Mouse (Mus musculus) CD4-positive helper T cell, adult 2 months (primary cell): ENCODE data around the gene Dnah3.

Experiments used
- DNase-seq: peaks from one replicate; pipeline ENCODE4 v3.0.0-alpha.2; 2012; ENCODE audit warnings: low read depth, missing footprints, low spot score

Dnah3 gene

GRCm38 (mm10) chr7:120095180-120095579 is at the start of gene Dnah3:
Dnah3 (minus strand) TSS chr7:120095280.
- no peak for DNase-seq

- DNase-seq, result no peak
These were observed 47.7 kb upstream of the Dnah3 start for GRCm38 (mm10) chr7:120142743-120143142.

GRCm38 (mm10) chr7:120128951-120129350 is 33.9 kb upstream of the Dnah3 start:
- DNase-seq, result no peak

- no peak for DNase-seq
These were observed 32.6 kb upstream of the Dnah3 start for GRCm38 (mm10) chr7:120127686-120128059.

GRCm38 (mm10) chr7:120126976-120127685 is 32.1 kb upstream of the Dnah3 start:
- DNase-seq, result no peak

GRCm38 (mm10) chr7:120124844-120125243 is 29.8 kb upstream of the Dnah3 start:
- peak; percentile 13 for DNase-seq

- DNase-seq, result no peak
These were observed 28.7 kb upstream of the Dnah3 start for GRCm38 (mm10) chr7:120123776-120124175.

- DNase-seq, result no peak
These were observed 22.4 kb upstream of the Dnah3 start for GRCm38 (mm10) chr7:120117529-120117928.

GRCm38 (mm10) chr7:120116976-120117375 is 21.9 kb upstream of the Dnah3 start:
- DNase-seq, result no peak

- DNase-seq, result no peak
These were observed 14.6 kb upstream of the Dnah3 start for GRCm38 (mm10) chr7:120109676-120110075.

- no peak for DNase-seq
These were observed 11.3 kb upstream of the Dnah3 start for GRCm38 (mm10) chr7:120106356-120106755.

- DNase-seq, result no peak
These were observed 9.9 kb upstream of the Dnah3 start for GRCm38 (mm10) chr7:120104975-120105374.

GRCm38 (mm10) chr7:120103019-120103567 is 8.0 kb upstream of the Dnah3 start:
- DNase-seq, result no peak

GRCm38 (mm10) chr7:120102164-120102972 is 7.3 kb upstream of the Dnah3 start, which contains the start of gene Tmem159:
Tmem159 (plus strand) TSS chr7:120102353.
- DNase-seq, result peak; percentile 55

GRCm38 (mm10) chr7:120098403-120098802 is 3.3 kb upstream of the Dnah3 start:
- DNase-seq, result peak; percentile 15

GRCm38 (mm10) chr7:120097845-120098244 is 2.8 kb upstream of the Dnah3 start:
- DNase-seq, result no peak

GRCm38 (mm10) chr7:120094216-120094615 is 864 bp downstream of the Dnah3 start:
- no peak for DNase-seq

- no peak for DNase-seq
These were observed 2.0 kb downstream of the Dnah3 start for GRCm38 (mm10) chr7:120093033-120093432.

GRCm38 (mm10) chr7:120080177-120080576 is 14.9 kb downstream of the Dnah3 start:
- no peak for DNase-seq

- no peak for DNase-seq
These were observed 25.9 kb downstream of the Dnah3 start for GRCm38 (mm10) chr7:120069164-120069563.

- DNase-seq, result no peak
These were observed 27.0 kb downstream of the Dnah3 start for GRCm38 (mm10) chr7:120068114-120068513.

GRCm38 (mm10) chr7:120064045-120064444 is 31.0 kb downstream of the Dnah3 start:
- DNase-seq, result no peak

GRCm38 (mm10) chr7:120055479-120055878 is 39.6 kb downstream of the Dnah3 start:
- no peak for DNase-seq
